Mouse (Mus musculus) urinary bladder, postnatal 14 days (tissue): ENCODE measurements around the gene Maml3.

Experiments used
- DNase-seq: peaks from one replicate; pipeline ENCODE4 v3.0.0; 2021; ENCODE audit warnings: low spot score

The Maml3 gene

DNA sequence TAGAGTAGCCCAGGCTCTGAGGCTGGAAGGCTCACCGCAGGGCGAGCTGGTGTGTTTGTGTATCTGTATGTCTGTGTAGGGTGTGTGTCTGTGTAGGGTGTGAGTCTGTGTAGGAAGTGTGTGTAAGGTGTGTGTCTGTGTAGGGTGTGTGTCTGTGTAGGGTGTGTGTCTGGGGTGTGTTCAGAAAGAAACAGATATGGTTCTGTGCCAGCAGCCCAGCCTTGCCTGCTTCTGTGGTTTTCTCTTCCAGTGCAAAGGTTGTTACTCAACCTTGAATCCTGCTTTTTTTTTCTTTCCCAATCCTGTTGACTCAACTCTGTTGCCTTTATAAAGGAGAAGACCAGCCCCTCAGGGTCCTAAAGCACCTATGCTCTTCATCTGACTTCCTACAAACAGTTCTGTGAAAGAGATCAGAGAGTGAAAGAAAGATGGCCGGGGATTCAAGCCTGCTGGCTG, 444.0 kb downstream of the Maml3 start:
- DNase-seq, result peak; percentile 41

DNA sequence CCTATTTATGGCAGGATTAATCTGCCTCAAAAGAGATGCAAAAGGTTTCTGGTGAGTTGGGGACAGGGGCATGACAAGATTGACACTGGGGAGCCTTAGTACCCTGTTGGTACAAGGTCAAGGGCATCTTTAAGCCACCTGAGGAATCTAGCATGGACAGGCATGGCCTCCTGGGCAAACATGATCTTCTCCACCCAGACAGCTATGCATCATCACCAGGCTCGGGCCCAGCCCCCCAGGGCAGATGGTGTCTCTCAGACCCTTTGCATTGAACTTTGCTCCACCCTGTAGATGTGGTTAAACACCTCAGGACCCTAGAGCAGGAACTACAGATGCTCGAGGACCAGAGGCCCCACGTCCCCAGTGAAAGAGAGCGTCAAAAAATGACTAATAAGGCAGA, 444.8 kb downstream of the Maml3 start, which contains the start of gene Mgst2:
TSS of gene Mgst2 (plus strand) at position 301 of the 400 bp plus-strand sequence.
- DNase-seq, result no peak

DNA sequence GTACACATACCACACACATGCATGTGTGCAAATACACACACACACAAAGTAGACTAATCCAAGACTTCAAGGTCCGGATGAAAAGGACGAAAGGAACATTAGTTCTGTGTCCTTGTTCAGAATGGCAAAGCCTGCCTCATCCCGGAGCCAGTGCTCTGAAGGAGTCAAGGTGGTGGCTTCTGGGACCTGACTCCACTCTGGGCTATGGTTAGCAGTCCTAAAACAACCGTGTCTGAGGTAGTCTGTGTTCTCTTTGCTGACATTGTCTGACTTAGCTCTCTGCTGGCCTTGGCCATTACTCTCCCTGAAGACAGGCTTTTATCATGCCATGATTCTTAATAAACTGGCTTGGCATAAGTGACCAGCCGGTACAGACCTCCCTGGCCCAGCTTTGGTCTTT, 445.5 kb downstream of the Maml3 start:
- no peak for DNase-seq

GRCm38 (mm10) chr3:51654303-51655055, 450.4 kb downstream of the Maml3 start:
- DNase-seq, result no peak

DNA sequence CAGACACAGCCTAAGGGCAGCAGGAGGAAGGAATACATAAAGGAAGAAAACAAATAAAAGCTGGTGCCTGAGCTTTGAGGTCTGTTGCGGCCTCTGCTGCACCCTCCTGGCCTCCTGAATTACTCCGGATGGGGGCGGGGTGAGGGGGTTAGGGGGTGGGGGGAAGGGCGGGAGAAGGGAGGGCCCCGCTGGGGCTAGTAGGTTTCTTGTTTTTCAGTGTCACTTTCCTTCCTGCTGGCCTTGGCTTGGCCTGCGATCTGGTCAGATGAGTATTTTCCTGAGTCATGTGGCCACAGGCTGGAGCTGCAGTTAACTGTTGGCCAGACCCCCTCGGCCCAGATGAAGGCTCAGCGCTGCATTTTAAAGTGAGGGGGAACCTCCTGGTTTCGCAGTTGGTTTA, 452.2 kb downstream of the Maml3 start:
- peak; percentile 53 for DNase-seq

GRCm38 (mm10) chr3:51652292-51652691, 452.6 kb downstream of the Maml3 start:
- DNase-seq, result peak; percentile 89

DNA sequence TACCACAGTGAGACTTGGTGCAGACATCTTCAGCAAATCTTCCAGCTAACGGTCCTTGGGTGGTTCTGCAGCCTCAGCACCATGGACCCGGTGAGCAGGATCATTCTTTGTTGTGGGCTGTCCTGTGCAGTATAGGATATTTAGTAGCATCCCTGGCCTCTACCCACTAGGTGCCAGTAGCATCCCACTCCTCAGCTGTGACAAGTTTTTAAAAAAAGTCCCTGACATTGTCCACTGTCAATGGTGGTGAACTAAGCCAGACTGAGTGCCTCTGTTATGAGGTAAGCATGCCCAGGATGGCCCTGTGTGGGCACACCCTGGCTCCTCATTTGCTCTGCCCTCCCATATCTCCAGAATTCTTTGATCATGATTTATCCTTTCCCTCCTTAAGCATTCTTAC, 453.7 kb downstream of the Maml3 start:
- no peak for DNase-seq

DNA sequence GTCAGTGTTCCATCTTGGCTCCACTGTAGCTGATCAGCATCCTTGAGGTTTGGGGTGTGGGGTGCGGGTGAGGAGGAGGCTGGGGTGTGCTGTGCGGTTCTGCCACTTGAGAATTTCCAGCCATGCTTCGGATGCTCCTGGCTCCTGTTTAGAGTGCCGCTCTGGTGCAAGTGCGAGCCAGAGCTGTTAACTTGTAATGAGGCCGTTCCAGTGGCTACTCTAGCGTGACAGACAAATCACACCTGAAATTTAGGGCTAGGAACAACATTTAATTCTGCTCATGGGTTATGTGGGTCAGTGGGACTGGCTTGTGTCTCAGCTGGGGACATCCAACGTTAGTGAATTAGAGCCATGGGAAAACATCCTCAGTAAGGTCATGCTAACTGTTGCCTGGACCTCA, 454.9 kb downstream of the Maml3 start:
- no peak for DNase-seq

DNA sequence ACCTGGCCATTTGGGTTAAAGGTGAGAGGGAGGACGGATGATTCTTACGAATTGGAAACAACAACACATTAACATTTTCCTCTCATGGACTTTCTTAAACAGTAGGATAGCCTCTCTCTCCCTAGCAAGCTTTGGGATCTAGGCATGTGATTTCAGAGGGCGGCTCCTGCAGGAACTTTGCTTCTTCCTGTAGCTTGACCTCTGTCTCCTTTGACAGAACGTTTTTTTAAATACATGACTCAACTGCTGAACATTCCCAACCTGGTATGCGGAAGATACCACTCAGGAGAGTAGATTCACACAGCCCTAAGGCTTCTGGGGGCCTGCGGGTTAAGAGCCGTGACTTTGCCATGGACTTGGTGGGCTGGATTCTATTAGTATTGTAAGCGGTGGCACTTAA, 455.4 kb downstream of the Maml3 start:
- DNase-seq, result no peak

DNA sequence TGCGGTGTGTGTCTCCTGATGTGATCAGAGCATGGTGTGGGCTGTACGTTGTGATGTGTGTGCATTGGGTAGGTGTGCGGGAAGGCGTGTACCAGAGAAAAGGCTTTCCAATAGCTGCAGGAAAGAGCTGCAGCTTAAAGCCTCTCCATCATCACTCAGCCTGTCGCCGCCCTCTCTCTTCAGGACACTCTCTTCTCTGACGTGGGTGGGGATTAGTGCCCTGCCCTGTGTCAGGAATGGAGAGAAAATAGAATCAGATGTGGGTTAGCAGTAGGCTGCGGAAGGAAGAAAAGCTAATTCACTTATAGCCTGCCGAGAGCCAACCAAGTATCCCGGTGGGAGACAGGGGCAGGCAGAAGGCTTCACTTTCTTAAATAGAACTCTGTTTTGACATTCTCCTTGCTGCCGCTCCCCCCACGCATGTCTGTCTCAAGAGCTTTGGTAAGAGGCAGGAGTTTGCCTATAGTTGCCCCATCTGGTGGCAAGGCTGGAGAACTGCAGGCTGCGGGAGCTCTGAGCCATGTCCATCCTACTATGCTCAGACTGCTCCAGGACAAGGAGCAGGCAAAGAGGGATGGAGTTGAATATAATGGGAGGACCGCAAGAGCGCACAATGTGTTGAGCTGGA, 456.7 kb downstream of the Maml3 start:
- DNase-seq, result peak; percentile 81

DNA sequence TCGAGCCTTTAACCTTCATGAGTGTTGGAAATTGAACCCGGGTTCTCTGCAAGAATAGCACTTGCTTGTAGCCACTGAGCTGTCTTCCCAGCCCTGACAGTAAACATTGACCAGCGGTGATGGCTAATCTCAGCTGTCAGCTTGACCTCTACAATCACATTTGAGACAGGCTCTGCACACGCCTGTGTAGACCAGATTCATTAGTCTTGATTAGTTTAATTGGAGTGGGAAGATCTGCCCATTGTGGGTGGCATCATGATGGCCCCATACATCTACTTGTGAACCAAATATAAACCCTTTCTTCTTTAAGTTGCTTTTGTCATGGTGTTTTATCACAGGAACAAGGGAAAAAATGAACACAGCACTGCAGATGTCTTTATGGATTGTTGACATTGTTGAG, 457.5 kb downstream of the Maml3 start:
- DNase-seq, result no peak

- DNase-seq, result no peak
Observed at GRCm38 (mm10) chr3:51646301-51646700, 458.6 kb downstream of the Maml3 start.

GRCm38 (mm10) chr3:51645484-51645883, 459.4 kb downstream of the Maml3 start:
- DNase-seq, result no peak

DNA sequence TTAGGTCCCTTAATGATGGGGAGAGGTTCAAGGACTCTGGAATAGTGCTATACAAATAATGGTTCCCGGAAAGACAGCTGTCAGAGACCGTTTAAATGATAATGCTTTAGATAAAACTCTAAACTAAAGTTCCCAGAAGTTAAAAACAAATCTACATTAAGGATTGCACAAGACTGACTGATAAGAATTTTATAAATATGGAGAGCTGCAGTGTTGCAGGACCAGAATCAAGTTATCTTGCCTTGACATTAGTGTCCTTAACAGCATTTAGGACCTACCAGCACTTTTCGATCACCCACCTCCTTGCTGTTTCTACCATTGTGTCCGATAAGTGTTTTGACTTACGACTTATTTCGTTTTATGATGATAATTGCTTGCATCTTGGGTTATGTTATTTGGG, 466.6 kb downstream of the Maml3 start:
- DNase-seq, result no peak

- DNase-seq, result no peak
Observed at GRCm38 (mm10) chr3:51637326-51637725, 467.6 kb downstream of the Maml3 start.

- no peak for DNase-seq
Observed at GRCm38 (mm10) chr3:51636700-51637099, 468.2 kb downstream of the Maml3 start.

GRCm38 (mm10) chr3:51635960-51636359, 468.9 kb downstream of the Maml3 start:
- no peak for DNase-seq
